Comparison of ENCODE assay signal across 18 mouse cellular contexts in the genomic region with DNA sequence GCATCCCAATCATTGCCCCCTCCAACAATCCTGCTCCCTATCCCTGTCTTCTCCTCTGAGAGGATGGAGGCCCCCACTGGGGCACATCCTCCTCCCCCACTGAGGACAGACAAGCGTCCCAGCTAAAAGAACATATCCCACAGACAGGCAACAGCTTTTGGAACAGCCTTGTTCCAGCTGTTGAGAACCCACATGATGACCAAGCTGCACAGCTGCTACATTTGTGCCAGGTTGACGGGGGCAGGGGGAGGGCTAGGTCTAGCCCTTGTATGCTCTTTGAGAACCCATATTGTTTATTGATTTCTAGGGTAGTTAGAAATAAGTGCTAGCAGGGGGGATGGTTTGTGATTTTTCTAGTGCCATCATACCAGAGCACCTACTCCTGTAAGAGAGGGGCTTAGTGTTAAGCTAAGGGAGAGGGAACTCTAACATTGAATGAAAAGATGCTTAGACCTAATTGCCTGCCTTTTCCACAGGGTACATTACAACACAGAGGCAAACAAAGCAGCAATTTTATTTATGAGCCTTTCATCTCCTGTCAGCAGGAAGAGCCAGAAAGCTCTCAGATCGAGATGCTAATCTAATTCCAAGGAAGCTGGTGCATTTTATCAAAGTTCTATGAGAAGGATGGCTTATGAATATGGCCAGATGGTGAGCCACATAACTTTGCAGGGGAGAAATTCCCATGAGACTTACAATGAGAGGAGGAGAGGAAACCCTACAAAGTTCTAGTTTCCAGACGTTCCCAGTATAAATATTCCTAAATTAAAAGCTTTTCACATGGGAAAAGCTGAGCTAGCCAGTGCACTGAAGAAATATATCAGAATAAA.
DNase-seq lines count a peak whose midpoint lies in the region; ATAC-seq lines count a peak whose summit lies in the region.
"Had no signal": no experiment of that assay in that cellular context is flagged by ENCODE, and none has a peak within 500 bp of the region (broad histone marks: within the 10 kb centered on the region; RNA-seq: fewer than 3 reads in every experiment).

No protein-coding gene starts in this region.

- no peaks in the 10 kb centered on the region for H3K9me3 ChIP-seq in forebrain, embryonic 14.5 days (replicated peaks; ENCODE audit: control insufficient read depth, low read length)
- H3K9me3 ChIP-seq in forebrain, embryonic 11.5 days (ENCODE audit: control insufficient read depth, low read length): no peaks in the 10 kb centered on the region
- H3K9me3 ChIP-seq in neural tube, embryonic 12.5 days: no peaks in the 10 kb centered on the region
- H3K9me3 ChIP-seq: midbrain, embryonic 12.5 days had no signal

- DNase-seq in forebrain, embryonic 14.5 days (ENCODE audit: low spot score): peak; percentile 41
- DNase-seq in forebrain, embryonic 11.5 days (ENCODE audit: low spot score): no peak
- peak; percentile 11 for DNase-seq in layer of hippocampus, adult 11-12 months (ENCODE audit: low spot score)
- DNase-seq in layer of hippocampus, postnatal 25 days (ENCODE audit: extremely low spot score in 1 of 2, low spot score in 1 of 2): no peak
- DNase-seq in neural tube, embryonic 10.5 days (ENCODE audit: extremely low spot score, low spot score): no peak
- DNase-seq in gastrocnemius, postnatal 10 days: no peak
- no peak for DNase-seq in right cerebral cortex, adult 2 months (ENCODE audit: low spot score in 2 of 2)
- DNase-seq: adrenal gland, postnatal 14 days; cerebellum, postnatal 14 days; gastrocnemius, adult 2 months; heart, adult 2 months; kidney, adult 9 months; liver, postnatal 0 days; lung, postnatal 36 days; thymus, postnatal 25 days had no signal

- H3K9ac ChIP-seq in forebrain, embryonic 14.5 days (ENCODE audit: low read length): no peak overlapping the region; the same call in 1 of the 2 replicates
- no peak overlapping the region for H3K9ac ChIP-seq in forebrain, embryonic 11.5 days (ENCODE audit: low read length)
- H3K9ac ChIP-seq in neural tube, embryonic 12.5 days: no peak overlapping the region
- H3K9ac ChIP-seq: liver, postnatal 0 days; midbrain, embryonic 12.5 days had no signal

- peaks cover 7% of the 10 kb centered on the region; the same call in 1 of the 2 replicates for H3K4me1 ChIP-seq in forebrain, embryonic 14.5 days (ENCODE audit: control insufficient read depth, insufficient read depth, low read length)
- no peaks in the 10 kb centered on the region; the same call in 1 of the 2 replicates for H3K4me1 ChIP-seq in forebrain, embryonic 11.5 days (replicated peaks; ENCODE audit: control insufficient read depth, insufficient read depth, low read length)
- peaks cover 7% of the 10 kb centered on the region; the same call in 1 of the 2 replicates for H3K4me1 ChIP-seq in neural tube, embryonic 12.5 days

- no peaks in the 10 kb centered on the region for H3K27me3 ChIP-seq in forebrain, embryonic 14.5 days (replicated peaks; ENCODE audit: control insufficient read depth, insufficient read depth, low read length)
- no peaks in the 10 kb centered on the region for H3K27me3 ChIP-seq in forebrain, embryonic 11.5 days (ENCODE audit: control insufficient read depth, insufficient read depth, low read length)
- H3K27me3 ChIP-seq in neural tube, embryonic 12.5 days (replicated peaks): no peaks in the 10 kb centered on the region

- H3K27ac ChIP-seq in forebrain, embryonic 14.5 days (ENCODE audit: low read depth, low read length): no peak overlapping the region
- H3K27ac ChIP-seq in forebrain, embryonic 11.5 days (ENCODE audit: low read depth, low read length): no peak overlapping the region
- no peak overlapping the region for H3K27ac ChIP-seq in neural tube, embryonic 12.5 days
- H3K27ac ChIP-seq: gastrocnemius, adult 2 months; heart, adult 2 months; left cerebral cortex, adult 2 months; midbrain, embryonic 12.5 days had no signal

- H3K36me3 ChIP-seq in forebrain, embryonic 14.5 days (ENCODE audit: control insufficient read depth, insufficient read depth, low read length): no peaks in the 10 kb centered on the region
- H3K36me3 ChIP-seq in forebrain, embryonic 11.5 days (ENCODE audit: control insufficient read depth, insufficient read depth, low read length): no peaks in the 10 kb centered on the region
- no peaks in the 10 kb centered on the region for H3K36me3 ChIP-seq in neural tube, embryonic 12.5 days
- H3K36me3 ChIP-seq: midbrain, embryonic 12.5 days had no signal

- H3K4me2 ChIP-seq in forebrain, embryonic 14.5 days (ENCODE audit: low read length): no peak overlapping the region
- no peak overlapping the region for H3K4me2 ChIP-seq in forebrain, embryonic 11.5 days (ENCODE audit: low read depth, low read length, severe bottlenecking)
- H3K4me2 ChIP-seq in neural tube, embryonic 12.5 days (replicated peaks): no peak overlapping the region
- H3K4me2 ChIP-seq: midbrain, embryonic 12.5 days had no signal

- 52% methylated on average over 4 of the region's 4 CpGs for WGBS in forebrain, embryonic 14.5 days
- WGBS in forebrain, embryonic 11.5 days: 66% methylated on average over 4 of the region's 4 CpGs
- 44% methylated on average over 4 of the region's 4 CpGs for WGBS in neural tube, embryonic 12.5 days

- no peak; the same call in 1 of the 2 replicates for ATAC-seq in forebrain, embryonic 14.5 days
- no peak; the same call in 1 of the 2 replicates for ATAC-seq in forebrain, embryonic 11.5 days (replicated peaks; ENCODE audit: low FRiP score)
- ATAC-seq in neural tube, embryonic 12.5 days (ENCODE audit: low FRiP score, low read depth): 0 out of 2 replicates have a peak, but pooled peaks have one; percentile 14
- ATAC-seq: liver, postnatal 0 days had no signal

- H3K4me3 ChIP-seq in forebrain, embryonic 14.5 days (ENCODE audit: low read depth, low read length): no peak overlapping the region
- no peak overlapping the region for H3K4me3 ChIP-seq in forebrain, embryonic 11.5 days (ENCODE audit: low read depth, low read length)
- no peak overlapping the region for H3K4me3 ChIP-seq in neural tube, embryonic 12.5 days
- H3K4me3 ChIP-seq: gastrocnemius, adult 2 months; heart, adult 2 months; left cerebral cortex, adult 2 months; midbrain, embryonic 12.5 days had no signal

Comparison
In these comparisons a context has a peak if more than half of its experiments do, and no peak if none do; other contexts are left out.
1. DNase-seq: peak in forebrain, embryonic 14.5 days (single experiment) and layer of hippocampus, adult 11-12 months (single experiment); none in forebrain, embryonic 11.5 days (single experiment), layer of hippocampus, postnatal 25 days (0 of 2), neural tube, embryonic 10.5 days (single experiment), gastrocnemius, postnatal 10 days (single experiment) and right cerebral cortex, adult 2 months (0 of 2).